Mouse (Mus musculus): ENCODE data around the gene Psmd9.

GRCm38 (mm10) chr5:123135471-123136360, 33.5 kb upstream of the Psmd9 start:
- TF ChIP-seq POLR2A (IDR thresholded peaks at IDR 0.05; ENCODE audit: control insufficient read depth, low read depth, low read length), result peak; percentile 48
- TF ChIP-seq CTCF (IDR thresholded peaks at IDR 0.05; ENCODE audit: control insufficient read depth, insufficient read depth, insufficient replicate concordance, low read depth, low read length), result 0 out of 2 replicates have a peak, but pooled peaks have one; percentile 6

Measured in testis, adult 2 months (tissue).